Mouse (Mus musculus): ENCODE measurements around the gene Fat2.

GRCm38 (mm10) chr11:55356846-55357245, 20.5 kb upstream of the Fat2 start:
- TF ChIP-seq CTCF (IDR thresholded peaks at IDR 0.05; ENCODE audit: low read depth) (no peak), EP300 (IDR thresholded peaks at IDR 0.05; ENCODE audit: low read depth) (no peak)

All from liver, postnatal 0 days (tissue).